Mouse (Mus musculus): ENCODE results near the gene Optc. TPM values are rescaled to one million over a fixed set of nuclear protein-coding genes. Genes with fewer than 3 reads are reported as not detected.

Gene Optc
- polyA plus RNA-seq (2015; fragmentation: Nextera tagmentation; extraction: Ambion mirVana), result 4.0 and 4.1 TPM in 2 replicates

- H3K4me2 ChIP-seq (ENCODE audit: low read length), result peak within 1 kb of the TSS; percentile 94
- H3K4me1 ChIP-seq (ENCODE audit: control insufficient read depth, insufficient read depth, low read depth, low read length), result peaks cover 19% of the 10 kb centered on the region
- ATAC-seq, result peak; percentile 91
- no peaks in the 10 kb centered on the region for H3K36me3 ChIP-seq (ENCODE audit: control insufficient read depth, insufficient read depth, low read length)
- WGBS, result under 1% methylated on average over 29 of the region's 30 CpGs
- H3K27me3 ChIP-seq (replicated peaks; ENCODE audit: control insufficient read depth, insufficient read depth, low read length), result no peaks in the 10 kb centered on the region; the same call in 1 of the 2 replicates
- H3K4me3 ChIP-seq (ENCODE audit: low read length), result peak within 1 kb of the TSS; percentile 45
- H3K27ac ChIP-seq (ENCODE audit: low read depth, low read length), result peak within 1 kb of the TSS; percentile 85
- H3K9ac ChIP-seq (ENCODE audit: low read depth, low read length), result peak within 1 kb of the TSS; percentile 75
- no peaks in the 10 kb centered on the region for H3K9me3 ChIP-seq (ENCODE audit: control insufficient read depth, low read length)
These were observed at the start of gene Optc for GRCm38 (mm10) chr1:133907949-133908658. Gene Optc (minus strand): TSS chr1:133907999.

GRCm38 (mm10) chr1:133954009-133954408 lies 46.2 kb upstream of the Optc start:
- no peaks in the 10 kb centered on the region for H3K9me3 ChIP-seq (ENCODE audit: control insufficient read depth, low read length)
- no peak overlapping the region for H3K9ac ChIP-seq (ENCODE audit: low read depth, low read length)
- H3K27me3 ChIP-seq (replicated peaks; ENCODE audit: control insufficient read depth, insufficient read depth, low read length), result no peaks in the 10 kb centered on the region
- no peak for ATAC-seq
- H3K4me2 ChIP-seq (ENCODE audit: low read length), result no peak overlapping the region
- H3K4me3 ChIP-seq (ENCODE audit: low read length), result no peak overlapping the region
- no peaks in the 10 kb centered on the region for H3K36me3 ChIP-seq (ENCODE audit: control insufficient read depth, insufficient read depth, low read length)
- H3K4me1 ChIP-seq (ENCODE audit: control insufficient read depth, insufficient read depth, low read depth, low read length), result peaks cover 4% of the 10 kb centered on the region; the same call in 1 of the 2 replicates
- 68% methylated on average over 2 of the region's 2 CpGs for WGBS
- H3K27ac ChIP-seq (ENCODE audit: low read depth, low read length), result no peak overlapping the region

- Histone ChIP-seq H3K9ac (ENCODE audit: low read depth, low read length) (peak overlapping the region; percentile 31; the same call in 1 of the 2 replicates), H3K4me1 (ENCODE audit: control insufficient read depth, insufficient read depth, low read depth, low read length) (peaks cover 4% of the 10 kb centered on the region; the same call in 1 of the 2 replicates), H3K4me2 (ENCODE audit: low read length) (no peak overlapping the region), H3K9me3 (ENCODE audit: control insufficient read depth, low read length) (no peaks in the 10 kb centered on the region), H3K27me3 (replicated peaks; ENCODE audit: control insufficient read depth, insufficient read depth, low read length) (no peaks in the 10 kb centered on the region), H3K27ac (ENCODE audit: low read depth, low read length) (peak overlapping the region; percentile 59; the same call in 1 of the 2 replicates), H3K36me3 (ENCODE audit: control insufficient read depth, insufficient read depth, low read length) (no peaks in the 10 kb centered on the region), H3K4me3 (ENCODE audit: low read length) (no peak overlapping the region)
- peak; percentile 50; the same call in 1 of the 2 replicates for ATAC-seq
- WGBS, result 34% methylated on average over 9 of the region's 9 CpGs
These were observed 45.5 kb upstream of the Optc start for GRCm38 (mm10) chr1:133953261-133953742.

- H3K4me3 ChIP-seq (ENCODE audit: low read length), result no peak overlapping the region
- H3K9me3 ChIP-seq (ENCODE audit: control insufficient read depth, low read length), result no peaks in the 10 kb centered on the region
- H3K4me1 ChIP-seq (ENCODE audit: control insufficient read depth, insufficient read depth, low read depth, low read length), result peaks cover 4% of the 10 kb centered on the region; the same call in 1 of the 2 replicates
- H3K9ac ChIP-seq (ENCODE audit: low read depth, low read length), result no peak overlapping the region
- ATAC-seq, result no peak
- H3K4me2 ChIP-seq (ENCODE audit: low read length), result no peak overlapping the region
- H3K36me3 ChIP-seq (ENCODE audit: control insufficient read depth, insufficient read depth, low read length), result no peaks in the 10 kb centered on the region
- H3K27ac ChIP-seq (ENCODE audit: low read depth, low read length), result no peak overlapping the region
- 76% methylated on average over 6 of the region's 6 CpGs for WGBS
- H3K27me3 ChIP-seq (replicated peaks; ENCODE audit: control insufficient read depth, insufficient read depth, low read length), result no peaks in the 10 kb centered on the region
These were observed 43.8 kb upstream of the Optc start for GRCm38 (mm10) chr1:133951598-133951997.

GRCm38 (mm10) chr1:133950061-133950782 lies 42.4 kb upstream of the Optc start:
- H3K9ac ChIP-seq (ENCODE audit: low read depth, low read length), result no peak overlapping the region
- H3K27me3 ChIP-seq (replicated peaks; ENCODE audit: control insufficient read depth, insufficient read depth, low read length), result no peaks in the 10 kb centered on the region
- no peak for ATAC-seq
- peaks cover 4% of the 10 kb centered on the region; the same call in 1 of the 2 replicates for H3K4me1 ChIP-seq (ENCODE audit: control insufficient read depth, insufficient read depth, low read depth, low read length)
- no peak overlapping the region for H3K4me3 ChIP-seq (ENCODE audit: low read length)
- WGBS, result 66% methylated on average over 7 of the region's 7 CpGs
- H3K9me3 ChIP-seq (ENCODE audit: control insufficient read depth, low read length), result no peaks in the 10 kb centered on the region
- H3K4me2 ChIP-seq (ENCODE audit: low read length), result no peak overlapping the region
- H3K27ac ChIP-seq (ENCODE audit: low read depth, low read length), result no peak overlapping the region
- no peaks in the 10 kb centered on the region for H3K36me3 ChIP-seq (ENCODE audit: control insufficient read depth, insufficient read depth, low read length)

- Histone ChIP-seq H3K27ac (ENCODE audit: low read depth, low read length) (no peak overlapping the region), H3K4me2 (ENCODE audit: low read length) (no peak overlapping the region), H3K9me3 (ENCODE audit: control insufficient read depth, low read length) (peaks cover 4% of the 10 kb centered on the region; the same call in 1 of the 2 replicates), H3K9ac (ENCODE audit: low read depth, low read length) (no peak overlapping the region), H3K4me3 (ENCODE audit: low read length) (no peak overlapping the region), H3K27me3 (replicated peaks; ENCODE audit: control insufficient read depth, insufficient read depth, low read length) (no peaks in the 10 kb centered on the region), H3K36me3 (ENCODE audit: control insufficient read depth, insufficient read depth, low read length) (no peaks in the 10 kb centered on the region), H3K4me1 (ENCODE audit: control insufficient read depth, insufficient read depth, low read depth, low read length) (no peaks in the 10 kb centered on the region)
- ATAC-seq, result no peak
- WGBS, result 88% methylated on average over 3 of the region's 3 CpGs
These were observed 37.3 kb upstream of the Optc start for GRCm38 (mm10) chr1:133945106-133945505.

- no peak for ATAC-seq
- H3K4me2 ChIP-seq (ENCODE audit: low read length), result no peak overlapping the region
- 73% methylated on average over 3 of the region's 3 CpGs for WGBS
- no peaks in the 10 kb centered on the region for H3K27me3 ChIP-seq (replicated peaks; ENCODE audit: control insufficient read depth, insufficient read depth, low read length)
- H3K9ac ChIP-seq (ENCODE audit: low read depth, low read length), result no peak overlapping the region
- H3K27ac ChIP-seq (ENCODE audit: low read depth, low read length), result no peak overlapping the region
- no peak overlapping the region for H3K4me3 ChIP-seq (ENCODE audit: low read length)
- peaks cover 4% of the 10 kb centered on the region; the same call in 1 of the 2 replicates for H3K9me3 ChIP-seq (ENCODE audit: control insufficient read depth, low read length)
- H3K4me1 ChIP-seq (ENCODE audit: control insufficient read depth, insufficient read depth, low read depth, low read length), result no peaks in the 10 kb centered on the region
- no peaks in the 10 kb centered on the region for H3K36me3 ChIP-seq (ENCODE audit: control insufficient read depth, insufficient read depth, low read length)
These were observed 34.1 kb upstream of the Optc start for GRCm38 (mm10) chr1:133941904-133942303.

GRCm38 (mm10) chr1:133941158-133941860 lies 33.5 kb upstream of the Optc start:
- H3K4me1 ChIP-seq (ENCODE audit: control insufficient read depth, insufficient read depth, low read depth, low read length), result no peaks in the 10 kb centered on the region
- no peak overlapping the region for H3K9ac ChIP-seq (ENCODE audit: low read depth, low read length)
- H3K36me3 ChIP-seq (ENCODE audit: control insufficient read depth, insufficient read depth, low read length), result no peaks in the 10 kb centered on the region
- H3K4me3 ChIP-seq (ENCODE audit: low read length), result no peak overlapping the region
- WGBS, result 71% methylated on average over 11 of the region's 11 CpGs
- no peak for ATAC-seq
- no peaks in the 10 kb centered on the region for H3K27me3 ChIP-seq (replicated peaks; ENCODE audit: control insufficient read depth, insufficient read depth, low read length)
- no peak overlapping the region for H3K27ac ChIP-seq (ENCODE audit: low read depth, low read length)
- H3K9me3 ChIP-seq (ENCODE audit: control insufficient read depth, low read length), result peaks cover 4% of the 10 kb centered on the region; the same call in 1 of the 2 replicates
- H3K4me2 ChIP-seq (ENCODE audit: low read length), result no peak overlapping the region

Measured in hindbrain, embryonic 16.5 days (tissue).